ENCODE assay signal across 13 mouse cellular contexts in genomic region chr15:27173506-27173905, GRCm38 (mm10).
"Had no signal": no experiment of that assay in that cellular context is flagged by ENCODE, and none has a peak within 500 bp of the region (broad histone marks: within the 10 kb centered on the region; RNA-seq: fewer than 3 reads in every experiment).

No protein-coding gene starts in this region.

- H3K27me3 ChIP-seq: limb, embryonic 13.5 days; megakaryocyte, embryonic 14.5 days; neural tube, embryonic 13.5 days had no signal

- H3K4me2 ChIP-seq: limb, embryonic 13.5 days; midbrain, embryonic 11.5 days; neural tube, embryonic 13.5 days had no signal

- H3K9me3 ChIP-seq: limb, embryonic 13.5 days; megakaryocyte, embryonic 14.5 days; neural tube, embryonic 13.5 days had no signal

- H3K4me3 ChIP-seq: limb, embryonic 13.5 days; megakaryocyte, embryonic 14.5 days; neural tube, embryonic 13.5 days had no signal

- H3K27ac ChIP-seq: limb, embryonic 13.5 days; liver, embryonic 14.5 days; macrophage; neural tube, embryonic 13.5 days had no signal

- DNase-seq: kidney, postnatal 10 days; left cerebral cortex, postnatal 4 days; lung, adult 18-20 months; right cerebral cortex, adult 18-20 months; right cerebral cortex, postnatal 25 days had no signal

- H3K9ac ChIP-seq: limb, embryonic 13.5 days; liver, embryonic 14.5 days; neural tube, embryonic 13.5 days had no signal

- H3K36me3 ChIP-seq: limb, embryonic 13.5 days; neural tube, embryonic 13.5 days had no signal

- ATAC-seq: lung, postnatal 0 days; midbrain, embryonic 16.5 days had no signal

- H3K4me1 ChIP-seq: megakaryocyte, embryonic 14.5 days had no signal
